Mouse (Mus musculus) kidney, adult 18-20 months (tissue): ENCODE results near the gene Mllt11.

ENCODE experiments used
- DNase-seq: peaks from one replicate; pipeline ENCODE4 v3.0.0; 2021

The Mllt11 gene

GRCm38 (mm10) chr3:95171105-95171504 lies 60.9 kb downstream of the Mllt11 start:
- no peak for DNase-seq

GRCm38 (mm10) chr3:95169996-95170395 lies 62.0 kb downstream of the Mllt11 start:
- no peak for DNase-seq
